Mouse (Mus musculus): ENCODE results near the gene Cnot11. TPM values are rescaled to one million over a fixed set of nuclear protein-coding genes. Genes with fewer than 3 reads are reported as not detected.

The Cnot11 gene
- polyA plus RNA-seq, 1 experiment from 2014 or later = 15.6 TPM

DNA sequence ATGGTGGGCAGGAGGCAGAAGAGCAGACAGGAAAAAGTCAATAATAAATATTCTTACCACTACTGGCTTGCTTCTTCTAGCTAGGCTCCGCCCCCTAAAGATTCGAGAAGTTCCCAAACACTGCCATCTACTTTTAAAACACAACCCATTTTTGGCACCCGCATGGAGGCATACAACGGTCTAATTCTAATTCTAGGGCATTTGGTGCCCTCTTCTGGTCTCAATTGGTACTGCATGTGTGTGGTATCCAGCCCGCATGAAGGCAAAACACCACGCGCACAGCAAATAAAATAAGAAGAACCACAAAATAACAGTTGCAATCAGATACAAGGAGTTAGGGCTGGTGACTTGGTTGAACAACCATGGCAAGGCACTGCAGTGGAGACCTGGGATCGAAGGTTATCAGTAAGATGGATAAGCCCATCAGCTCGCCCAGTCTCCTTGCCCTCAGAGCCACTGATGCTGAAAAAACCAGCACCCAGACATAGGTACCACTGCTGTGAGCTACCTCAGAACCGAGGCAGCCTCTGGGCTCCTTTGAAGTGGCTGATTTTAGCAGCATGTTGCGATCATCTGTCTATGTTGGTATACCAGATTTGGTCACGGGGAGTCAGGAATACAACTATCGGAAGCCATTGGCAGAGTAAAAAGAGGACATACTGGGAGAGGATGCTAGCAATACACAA is 4.4 kb upstream of the Cnot11 start:
- Histone ChIP-seq H3K9me3 (ENCODE audit: low read length) (no peaks in the 10 kb centered on the region), H3K4me2 (replicated peaks; ENCODE audit: low read depth, low read length) (no peak overlapping the region), H3K36me3 (ENCODE audit: insufficient read depth, low read length) (no peaks in the 10 kb centered on the region), H3K27me3 (ENCODE audit: insufficient read depth, low read length) (no peaks in the 10 kb centered on the region), H3K27ac (ENCODE audit: low read length) (no peak overlapping the region), H3K4me3 (ENCODE audit: low read length) (no peak overlapping the region), H3K9ac (replicated peaks; ENCODE audit: low read length) (no peak overlapping the region), H3K4me1 (ENCODE audit: insufficient read depth, low read length) (peaks cover 6% of the 10 kb centered on the region; the same call in 1 of the 2 replicates)
- no peak for ATAC-seq (ENCODE audit: low FRiP score, low TSS enrichment)
- 40% methylated on average over 13 of the region's 13 CpGs for WGBS

DNA sequence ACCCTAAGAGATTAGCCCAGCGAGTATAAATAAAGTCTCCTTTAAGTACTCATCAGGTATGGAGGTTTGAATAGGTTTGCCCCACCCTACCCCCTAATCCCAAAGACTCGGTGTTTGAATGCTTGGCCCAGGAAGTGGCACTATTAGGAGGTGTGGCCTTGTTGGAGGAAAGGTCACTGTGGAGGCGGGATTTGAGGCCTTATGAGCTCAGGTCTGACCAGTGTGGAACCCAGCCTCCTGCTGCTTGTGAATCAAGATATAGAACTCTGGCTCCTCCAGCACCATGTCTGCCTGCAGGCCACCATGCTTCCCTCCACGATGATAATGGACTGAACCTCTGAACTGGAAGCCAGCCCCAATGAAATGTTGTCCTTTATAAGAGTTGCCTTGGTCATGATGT is 3.8 kb upstream of the Cnot11 start:
- no peak overlapping the region for H3K4me2 ChIP-seq (replicated peaks; ENCODE audit: low read depth, low read length)
- no peaks in the 10 kb centered on the region for H3K36me3 ChIP-seq (ENCODE audit: insufficient read depth, low read length)
- no peak overlapping the region for H3K27ac ChIP-seq (ENCODE audit: low read length)
- H3K4me3 ChIP-seq (ENCODE audit: low read length) = no peak overlapping the region
- no peak for ATAC-seq (ENCODE audit: low FRiP score, low TSS enrichment)
- WGBS = 71% methylated on average over 4 of the region's 4 CpGs
- peaks cover 6% of the 10 kb centered on the region; the same call in 1 of the 2 replicates for H3K4me1 ChIP-seq (ENCODE audit: insufficient read depth, low read length)
- no peaks in the 10 kb centered on the region for H3K27me3 ChIP-seq (ENCODE audit: insufficient read depth, low read length)
- no peaks in the 10 kb centered on the region for H3K9me3 ChIP-seq (ENCODE audit: low read length)
- H3K9ac ChIP-seq (replicated peaks; ENCODE audit: low read length) = no peak overlapping the region

DNA sequence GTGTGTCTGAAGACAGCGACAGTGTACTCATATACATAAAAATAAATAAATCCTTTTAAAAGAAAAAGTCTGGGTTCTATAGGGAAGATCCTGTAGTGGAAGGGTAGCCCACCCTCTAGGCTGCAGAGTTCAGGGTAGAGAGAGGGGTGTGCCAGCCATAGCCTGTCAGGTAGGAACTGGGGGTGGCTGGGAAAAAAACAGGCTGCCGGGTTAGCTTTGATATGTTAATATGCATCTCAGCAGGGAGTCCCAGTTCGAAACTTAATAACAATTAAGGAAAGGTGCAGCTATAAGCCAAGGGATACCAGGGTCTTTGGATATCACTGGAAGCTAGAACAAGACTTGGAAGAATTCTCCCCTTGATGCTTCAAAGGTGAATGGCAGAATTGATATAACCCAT is 875 bp upstream of the Cnot11 start:
- H3K4me1 ChIP-seq (ENCODE audit: insufficient read depth, low read length) = peaks cover 20% of the 10 kb centered on the region
- ATAC-seq (ENCODE audit: low FRiP score, low TSS enrichment) = no peak
- H3K9me3 ChIP-seq (ENCODE audit: low read length) = no peaks in the 10 kb centered on the region
- WGBS = 42% methylated on average over 3 of the region's 3 CpGs
- peaks cover 10% of the 10 kb centered on the region for H3K36me3 ChIP-seq (ENCODE audit: insufficient read depth, low read length)
- no peak overlapping the region for H3K4me3 ChIP-seq (ENCODE audit: low read length)
- no peak overlapping the region for H3K4me2 ChIP-seq (replicated peaks; ENCODE audit: low read depth, low read length)
- no peak overlapping the region for H3K9ac ChIP-seq (replicated peaks; ENCODE audit: low read length)
- no peak overlapping the region for H3K27ac ChIP-seq (ENCODE audit: low read length)
- H3K27me3 ChIP-seq (ENCODE audit: insufficient read depth, low read length) = no peaks in the 10 kb centered on the region

DNA sequence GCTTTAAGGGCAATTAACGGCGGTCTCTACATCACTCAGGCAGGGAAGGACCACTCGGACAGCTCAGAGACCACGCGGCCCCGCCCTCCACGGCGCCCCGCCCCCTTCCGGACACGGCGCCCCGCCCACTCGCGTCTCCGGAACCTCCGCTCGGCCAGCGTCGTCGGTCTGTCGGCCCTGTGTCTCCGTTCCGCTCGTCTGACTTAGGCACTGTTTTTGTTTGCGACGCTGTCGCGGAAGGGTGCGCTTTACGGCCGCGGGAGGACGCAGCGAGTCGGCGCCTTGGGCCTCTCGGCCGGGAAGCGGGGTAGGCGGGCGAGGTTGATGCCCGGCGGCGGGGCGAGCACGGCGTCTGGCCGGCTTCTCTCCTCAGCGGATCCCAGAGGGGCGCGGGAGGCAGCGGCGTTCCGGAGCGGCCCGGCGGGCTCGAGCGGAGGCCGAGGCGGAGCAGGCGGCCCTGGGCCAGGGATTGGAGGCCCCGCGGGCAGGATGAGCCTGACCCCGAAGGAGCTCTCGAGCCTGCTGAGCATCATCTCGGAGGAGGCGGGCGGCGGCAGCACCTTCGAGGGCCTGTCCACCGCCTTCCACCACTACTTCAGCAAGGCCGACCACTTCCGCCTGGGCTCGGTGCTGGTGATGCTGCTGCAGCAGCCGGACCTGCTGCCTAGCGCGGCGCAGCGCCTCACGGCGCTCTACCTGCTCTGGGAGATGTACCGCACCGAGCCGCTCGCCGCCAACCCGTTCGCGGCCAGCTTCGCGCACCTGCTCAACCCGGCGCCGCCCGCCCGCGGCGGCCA is 921 bp downstream of the Cnot11 start:
- peak overlapping the region; percentile 99 for H3K4me3 ChIP-seq (ENCODE audit: low read length)
- under 1% methylated on average over 96 of the region's 100 CpGs for WGBS
- H3K4me1 ChIP-seq (ENCODE audit: insufficient read depth, low read length) = peaks cover 20% of the 10 kb centered on the region
- H3K9me3 ChIP-seq (ENCODE audit: low read length) = peaks cover 7% of the 10 kb centered on the region
- H3K27ac ChIP-seq (ENCODE audit: low read length) = peak overlapping the region; percentile 92
- H3K36me3 ChIP-seq (ENCODE audit: insufficient read depth, low read length) = peaks cover 27% of the 10 kb centered on the region
- H3K9ac ChIP-seq (replicated peaks; ENCODE audit: low read length) = peak overlapping the region; percentile 93
- H3K27me3 ChIP-seq (ENCODE audit: insufficient read depth, low read length) = no peaks in the 10 kb centered on the region
- peak; percentile 95 for ATAC-seq (ENCODE audit: low FRiP score, low TSS enrichment)
- peak overlapping the region; percentile 90 for H3K4me2 ChIP-seq (replicated peaks; ENCODE audit: low read depth, low read length)

DNA sequence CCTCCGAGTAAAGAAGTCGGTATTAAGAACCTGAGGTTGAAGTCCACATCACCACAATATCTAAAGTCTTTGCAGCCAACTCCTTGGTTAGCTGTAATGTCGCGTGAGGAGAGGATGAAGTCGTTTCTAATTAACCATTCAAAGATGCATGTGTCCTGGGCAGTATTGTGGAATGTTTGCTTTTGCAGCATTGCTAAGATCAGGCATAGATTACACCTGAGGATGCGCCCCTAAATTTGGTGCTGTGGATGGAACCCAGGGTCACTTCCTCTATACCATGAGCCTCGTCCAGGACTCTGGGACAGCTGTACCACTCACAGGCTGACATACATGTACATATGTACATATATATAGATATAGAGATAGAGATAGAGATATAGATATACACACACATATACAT is 1.9 kb downstream of the Cnot11 start:
- Histone ChIP-seq H3K4me3 (ENCODE audit: low read length) (peak overlapping the region; percentile 99), H3K9ac (replicated peaks; ENCODE audit: low read length) (peak overlapping the region; percentile 93), H3K36me3 (ENCODE audit: insufficient read depth, low read length) (peaks cover 35% of the 10 kb centered on the region), H3K4me1 (ENCODE audit: insufficient read depth, low read length) (peaks cover 20% of the 10 kb centered on the region), H3K27ac (ENCODE audit: low read length) (no peak overlapping the region), H3K9me3 (ENCODE audit: low read length) (peaks cover 8% of the 10 kb centered on the region), H3K4me2 (replicated peaks; ENCODE audit: low read depth, low read length) (peak overlapping the region; percentile 90), H3K27me3 (ENCODE audit: insufficient read depth, low read length) (no peaks in the 10 kb centered on the region)
- 32% methylated on average over 7 of the region's 7 CpGs for WGBS
- no peak for ATAC-seq (ENCODE audit: low FRiP score, low TSS enrichment)

DNA sequence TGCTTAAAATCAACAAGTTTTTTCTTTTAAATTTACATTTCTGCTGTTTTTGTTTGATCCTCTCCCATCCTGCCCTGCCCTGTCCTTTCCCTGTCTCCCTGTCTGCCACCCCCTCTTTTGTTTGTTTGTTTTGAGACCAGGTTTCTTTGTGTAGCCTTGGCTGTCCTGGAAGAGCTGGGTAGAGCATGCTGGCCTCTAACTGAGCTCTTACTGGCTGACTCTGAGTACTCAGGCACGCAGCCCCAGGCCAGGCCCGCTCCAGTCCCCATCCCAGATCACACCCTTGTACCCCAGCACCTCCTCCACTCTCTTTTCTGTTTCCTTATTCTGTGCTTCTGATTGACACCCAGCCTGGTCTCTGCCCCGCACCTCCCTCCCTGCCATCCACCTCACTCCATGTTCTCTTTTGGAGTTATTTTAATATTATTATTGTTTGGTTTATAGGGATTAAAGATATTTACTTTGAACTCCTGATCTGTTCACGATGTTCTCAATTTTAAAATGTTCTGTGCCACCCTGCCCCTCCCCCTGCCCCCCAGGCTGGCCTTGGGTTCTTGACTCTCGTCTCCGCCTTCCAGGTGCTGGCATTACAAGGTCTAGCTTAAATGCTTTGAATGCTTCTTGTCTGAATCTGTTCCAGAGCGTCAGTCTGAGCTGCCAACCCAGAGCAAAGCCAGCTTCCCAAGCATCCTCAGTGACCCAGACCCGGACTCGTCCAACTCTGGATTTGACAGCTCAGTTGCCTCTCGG is 3.0 kb downstream of the Cnot11 start:
- Histone ChIP-seq H3K4me1 (ENCODE audit: insufficient read depth, low read length) (peaks cover 20% of the 10 kb centered on the region), H3K36me3 (ENCODE audit: insufficient read depth, low read length) (peaks cover 42% of the 10 kb centered on the region), H3K27me3 (ENCODE audit: insufficient read depth, low read length) (no peaks in the 10 kb centered on the region), H3K4me2 (replicated peaks; ENCODE audit: low read depth, low read length) (0 out of 2 replicates have a peak overlapping the region, but pooled peaks have one; percentile 18), H3K4me3 (ENCODE audit: low read length) (no peak overlapping the region), H3K27ac (ENCODE audit: low read length) (no peak overlapping the region), H3K9me3 (ENCODE audit: low read length) (peaks cover 8% of the 10 kb centered on the region), H3K9ac (replicated peaks; ENCODE audit: low read length) (no peak overlapping the region)
- WGBS = 92% methylated on average over 10 of the region's 10 CpGs
- no peak for ATAC-seq (ENCODE audit: low FRiP score, low TSS enrichment)

DNA sequence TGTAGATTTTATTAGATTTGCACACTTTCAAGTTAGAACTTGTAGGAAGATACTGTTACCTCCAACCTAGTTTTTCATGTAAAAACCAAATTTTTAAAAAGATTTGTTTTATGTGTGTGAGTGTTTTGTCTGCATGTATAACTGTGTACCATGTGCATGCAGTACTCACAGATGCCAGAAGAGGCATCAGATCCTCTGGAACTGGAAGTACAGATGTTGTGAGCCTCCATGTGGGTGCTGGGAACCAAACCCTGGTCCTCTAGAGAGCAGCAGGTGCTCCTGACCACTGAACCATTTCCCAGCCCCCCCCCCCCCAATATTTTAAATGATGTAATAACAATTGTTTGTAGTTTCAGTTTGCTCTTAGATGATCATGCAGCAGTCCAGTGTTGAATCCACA is 5.8 kb downstream of the Cnot11 start:
- no peaks in the 10 kb centered on the region for H3K27me3 ChIP-seq (ENCODE audit: insufficient read depth, low read length)
- ATAC-seq (ENCODE audit: low FRiP score, low TSS enrichment) = no peak
- peaks cover 49% of the 10 kb centered on the region for H3K36me3 ChIP-seq (ENCODE audit: insufficient read depth, low read length)
- H3K9ac ChIP-seq (replicated peaks; ENCODE audit: low read length) = no peak overlapping the region
- H3K27ac ChIP-seq (ENCODE audit: low read length) = no peak overlapping the region
- no peak overlapping the region for H3K4me3 ChIP-seq (ENCODE audit: low read length)
- peaks cover 8% of the 10 kb centered on the region for H3K9me3 ChIP-seq (ENCODE audit: low read length)
- peaks cover 14% of the 10 kb centered on the region for H3K4me1 ChIP-seq (ENCODE audit: insufficient read depth, low read length)
- H3K4me2 ChIP-seq (replicated peaks; ENCODE audit: low read depth, low read length) = no peak overlapping the region

DNA sequence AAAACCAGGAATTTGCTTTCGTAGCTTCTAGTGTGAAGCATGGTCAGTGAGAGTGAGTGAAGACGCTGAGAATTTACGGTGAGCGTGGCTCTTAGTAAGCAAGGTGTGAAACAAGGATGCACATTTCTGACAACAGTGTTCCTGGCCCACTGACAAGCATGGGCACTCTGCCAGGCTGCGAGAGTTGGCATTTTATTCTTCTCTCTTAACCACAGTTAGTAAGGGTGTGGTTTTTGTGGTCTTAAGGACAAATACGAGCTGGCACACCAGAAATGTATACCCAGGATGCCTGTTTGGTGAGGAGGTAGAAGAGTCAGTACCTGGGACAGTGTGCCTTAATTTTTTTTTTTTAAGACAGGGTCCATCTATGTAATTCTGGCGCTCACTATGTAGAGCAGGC is 10.8 kb downstream of the Cnot11 start:
- H3K36me3 ChIP-seq (ENCODE audit: insufficient read depth, low read length) = peaks cover 45% of the 10 kb centered on the region
- 94% methylated on average over 7 of the region's 7 CpGs for WGBS
- ATAC-seq (ENCODE audit: low FRiP score, low TSS enrichment) = no peak

DNA sequence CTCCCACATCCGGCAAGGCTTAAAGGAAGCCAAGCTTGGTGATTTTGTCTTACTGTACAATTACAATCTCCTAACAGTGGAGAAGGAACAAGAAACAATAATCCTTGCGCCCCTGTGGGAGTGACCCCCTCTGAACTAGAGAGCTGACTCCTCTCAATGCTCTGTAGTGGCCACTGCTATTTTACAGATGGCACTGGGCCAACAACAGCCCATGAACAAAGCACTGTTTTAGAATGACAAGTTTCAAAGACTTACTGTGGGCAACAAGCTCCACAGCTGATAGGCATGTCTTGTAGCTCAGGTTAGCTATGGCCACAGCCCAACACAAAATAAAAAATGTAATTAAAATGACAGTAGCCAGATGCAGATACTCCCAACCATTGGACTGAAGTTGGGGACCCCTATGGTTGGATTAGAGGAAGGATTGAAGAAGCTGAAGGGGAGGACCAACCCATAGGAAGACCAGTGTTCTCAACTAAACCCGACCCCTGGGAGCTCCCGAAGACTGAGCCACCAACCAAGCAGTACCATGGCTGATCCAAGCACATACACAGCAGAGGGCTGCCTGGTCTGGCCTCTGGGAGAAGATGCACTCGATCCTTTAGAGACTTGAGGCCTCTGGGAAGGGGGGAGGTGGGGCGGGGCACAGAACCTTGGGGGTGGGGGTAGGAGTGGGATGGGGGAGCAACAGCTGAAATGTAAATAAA is 11.5 kb downstream of the Cnot11 start:
- WGBS = 88% methylated on average over 6 of the region's 6 CpGs
- H3K27me3 ChIP-seq (ENCODE audit: insufficient read depth, low read length) = no peaks in the 10 kb centered on the region
- H3K27ac ChIP-seq (ENCODE audit: low read length) = no peak overlapping the region
- no peak overlapping the region for H3K4me3 ChIP-seq (ENCODE audit: low read length)
- no peak overlapping the region for H3K4me2 ChIP-seq (replicated peaks; ENCODE audit: low read depth, low read length)
- H3K36me3 ChIP-seq (ENCODE audit: insufficient read depth, low read length) = peaks cover 41% of the 10 kb centered on the region
- peak; percentile 65; the same call in 1 of the 2 replicates for ATAC-seq (ENCODE audit: low FRiP score, low TSS enrichment)
- no peak overlapping the region for H3K9ac ChIP-seq (replicated peaks; ENCODE audit: low read length)
- no peaks in the 10 kb centered on the region for H3K4me1 ChIP-seq (ENCODE audit: insufficient read depth, low read length)
- no peaks in the 10 kb centered on the region for H3K9me3 ChIP-seq (ENCODE audit: low read length)

More for the DNA sequence above, 10.8 kb downstream of the Cnot11 start:
- H3K4me2 ChIP-seq (replicated peaks; ENCODE audit: low read depth, low read length) = no peak overlapping the region
- H3K9ac ChIP-seq (replicated peaks; ENCODE audit: low read length) = no peak overlapping the region
- H3K27me3 ChIP-seq (ENCODE audit: insufficient read depth, low read length) = no peaks in the 10 kb centered on the region
- no peak overlapping the region for H3K4me3 ChIP-seq (ENCODE audit: low read length)
- peaks cover 2% of the 10 kb centered on the region for H3K9me3 ChIP-seq (ENCODE audit: low read length)
- H3K27ac ChIP-seq (ENCODE audit: low read length) = no peak overlapping the region
- no peaks in the 10 kb centered on the region for H3K4me1 ChIP-seq (ENCODE audit: insufficient read depth, low read length)

Data from kidney, embryonic 16.5 days (tissue).